Mouse (Mus musculus): ENCODE measurements around the gene Cd200r1. TPM values are rescaled to one million over a fixed set of nuclear protein-coding genes. Genes with fewer than 3 reads are reported as not detected.

Gene Cd200r1
- polyA plus RNA-seq, 1 experiment from 2014 or later, result 0.48 TPM

- Histone ChIP-seq H3K4me1 (replicated peaks; ENCODE audit: control insufficient read depth, insufficient read depth, low read length) (peaks cover 16% of the 10 kb centered on the region), H3K4me2 (ENCODE audit: low read length) (no peak overlapping the region), H3K27me3 (replicated peaks; ENCODE audit: control insufficient read depth, insufficient read depth, low read length) (no peaks in the 10 kb centered on the region), H3K27ac (ENCODE audit: low read length) (no peak overlapping the region), H3K4me3 (replicated peaks; ENCODE audit: low read length) (no peak overlapping the region), H3K9ac (replicated peaks; ENCODE audit: low read depth, low read length) (no peak overlapping the region), H3K9me3 (ENCODE audit: control insufficient read depth, low read length) (no peaks in the 10 kb centered on the region), H3K36me3 (ENCODE audit: control insufficient read depth, insufficient read depth) (no peaks in the 10 kb centered on the region)
- no peak for ATAC-seq
- 58% methylated on average over 3 of the region's 3 CpGs for whole genome bisulfite sequencing
Observed at GRCm38 (mm10) chr16:44748007-44748406, 17.5 kb upstream of the Cd200r1 start.

DNA sequence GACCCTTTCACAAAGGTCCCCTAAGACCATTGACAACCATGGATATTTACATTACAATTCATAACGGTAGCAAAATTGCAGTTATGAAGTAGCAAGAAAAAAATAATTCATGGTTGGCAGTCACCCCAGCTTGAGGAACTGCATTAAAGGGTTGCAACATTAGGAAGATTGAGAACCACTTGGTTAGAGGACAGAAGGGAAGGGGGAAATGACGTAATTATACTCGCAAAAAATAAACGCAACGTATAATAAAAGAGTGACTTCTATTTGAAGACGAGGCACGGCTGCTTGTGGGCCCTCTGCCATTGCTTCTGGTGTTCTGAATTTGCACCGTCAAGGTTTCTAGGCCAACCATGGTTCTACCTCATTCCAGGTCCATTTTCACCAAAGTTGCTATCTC, 7.8 kb upstream of the Cd200r1 start:
- no peak overlapping the region for H3K9ac ChIP-seq (replicated peaks; ENCODE audit: low read depth, low read length)
- no peaks in the 10 kb centered on the region for H3K27me3 ChIP-seq (replicated peaks; ENCODE audit: control insufficient read depth, insufficient read depth, low read length)
- no peak overlapping the region for H3K27ac ChIP-seq (ENCODE audit: low read length)
- WGBS, result 92% methylated on average over 8 of the region's 8 CpGs
- no peak for ATAC-seq
- no peaks in the 10 kb centered on the region for H3K36me3 ChIP-seq (ENCODE audit: control insufficient read depth, insufficient read depth)
- H3K4me3 ChIP-seq (replicated peaks; ENCODE audit: low read length), result no peak overlapping the region
- H3K4me2 ChIP-seq (ENCODE audit: low read length), result no peak overlapping the region
- no peaks in the 10 kb centered on the region for H3K9me3 ChIP-seq (ENCODE audit: control insufficient read depth, low read length)
- no peaks in the 10 kb centered on the region for H3K4me1 ChIP-seq (replicated peaks; ENCODE audit: control insufficient read depth, insufficient read depth, low read length)

GRCm38 (mm10) chr16:44761811-44762210, 3.7 kb upstream of the Cd200r1 start:
- WGBS, result 57% methylated on average over 1 of the region's 1 CpGs
- H3K27ac ChIP-seq (ENCODE audit: low read length), result no peak overlapping the region
- H3K9me3 ChIP-seq (ENCODE audit: control insufficient read depth, low read length), result no peaks in the 10 kb centered on the region
- H3K4me1 ChIP-seq (replicated peaks; ENCODE audit: control insufficient read depth, insufficient read depth, low read length), result no peaks in the 10 kb centered on the region
- H3K27me3 ChIP-seq (replicated peaks; ENCODE audit: control insufficient read depth, insufficient read depth, low read length), result no peaks in the 10 kb centered on the region
- ATAC-seq, result no peak
- H3K9ac ChIP-seq (replicated peaks; ENCODE audit: low read depth, low read length), result no peak overlapping the region
- no peaks in the 10 kb centered on the region for H3K36me3 ChIP-seq (ENCODE audit: control insufficient read depth, insufficient read depth)
- no peak overlapping the region for H3K4me2 ChIP-seq (ENCODE audit: low read length)
- H3K4me3 ChIP-seq (replicated peaks; ENCODE audit: low read length), result no peak overlapping the region

- Histone ChIP-seq H3K4me2 (ENCODE audit: low read length) (no peak overlapping the region), H3K4me1 (replicated peaks; ENCODE audit: control insufficient read depth, insufficient read depth, low read length) (no peaks in the 10 kb centered on the region), H3K9me3 (ENCODE audit: control insufficient read depth, low read length) (no peaks in the 10 kb centered on the region), H3K9ac (replicated peaks; ENCODE audit: low read depth, low read length) (no peak overlapping the region), H3K4me3 (replicated peaks; ENCODE audit: low read length) (no peak overlapping the region), H3K36me3 (ENCODE audit: control insufficient read depth, insufficient read depth) (no peaks in the 10 kb centered on the region), H3K27me3 (replicated peaks; ENCODE audit: control insufficient read depth, insufficient read depth, low read length) (no peaks in the 10 kb centered on the region), H3K27ac (ENCODE audit: low read length) (no peak overlapping the region)
- WGBS, result 85% methylated on average over 9 of the region's 9 CpGs
- ATAC-seq, result no peak
Observed at GRCm38 (mm10) chr16:44766320-44766892, 870 bp downstream of the Cd200r1 start.

DNA sequence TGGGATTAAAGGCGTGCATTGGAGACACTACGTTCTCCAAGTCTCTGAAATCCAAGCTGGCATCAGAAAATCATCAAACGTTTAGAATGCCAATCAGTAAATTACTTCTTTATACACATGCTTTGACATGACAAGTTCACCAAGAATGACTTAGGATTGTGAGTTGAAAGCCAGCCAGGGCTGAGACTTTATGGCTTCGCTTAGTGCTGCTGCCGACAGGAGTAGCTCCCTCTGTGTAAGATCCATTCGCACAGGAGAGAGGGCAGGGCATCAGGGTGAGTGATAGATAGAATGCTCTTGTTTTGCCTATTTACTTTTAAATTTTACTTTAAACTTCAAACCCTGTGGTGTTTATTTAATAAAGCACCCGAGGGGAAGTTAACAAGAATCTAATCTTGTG, 2.0 kb downstream of the Cd200r1 start:
- H3K4me2 ChIP-seq (ENCODE audit: low read length), result no peak overlapping the region
- no peak overlapping the region for H3K27ac ChIP-seq (ENCODE audit: low read length)
- no peaks in the 10 kb centered on the region for H3K9me3 ChIP-seq (ENCODE audit: control insufficient read depth, low read length)
- H3K4me1 ChIP-seq (replicated peaks; ENCODE audit: control insufficient read depth, insufficient read depth, low read length), result no peaks in the 10 kb centered on the region
- H3K4me3 ChIP-seq (replicated peaks; ENCODE audit: low read length), result no peak overlapping the region
- no peaks in the 10 kb centered on the region for H3K36me3 ChIP-seq (ENCODE audit: control insufficient read depth, insufficient read depth)
- no peaks in the 10 kb centered on the region for H3K27me3 ChIP-seq (replicated peaks; ENCODE audit: control insufficient read depth, insufficient read depth, low read length)
- H3K9ac ChIP-seq (replicated peaks; ENCODE audit: low read depth, low read length), result no peak overlapping the region
- ATAC-seq, result no peak
- WGBS, result 84% methylated on average over 7 of the region's 7 CpGs

DNA sequence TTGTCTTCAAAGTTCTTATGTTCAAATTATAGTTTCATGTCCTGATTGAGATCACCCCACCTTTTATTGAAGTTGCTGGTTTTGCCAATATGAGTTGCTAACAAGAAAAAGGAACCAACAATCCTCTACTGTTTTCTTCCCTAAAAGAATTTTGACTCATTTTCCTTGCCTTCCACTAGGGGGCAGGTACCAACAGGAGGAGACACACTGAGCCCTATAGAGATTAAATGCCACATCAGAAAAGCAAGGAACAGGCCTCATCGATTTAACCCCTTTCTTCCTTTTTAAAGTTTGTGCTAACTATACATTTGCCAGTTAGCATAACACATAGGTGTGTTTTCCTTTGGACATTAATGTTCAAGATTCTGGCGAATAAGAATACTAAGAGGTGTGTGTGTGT, 2.4 kb downstream of the Cd200r1 start:
- Histone ChIP-seq H3K36me3 (ENCODE audit: control insufficient read depth, insufficient read depth) (no peaks in the 10 kb centered on the region), H3K27ac (ENCODE audit: low read length) (no peak overlapping the region), H3K4me2 (ENCODE audit: low read length) (no peak overlapping the region), H3K4me3 (replicated peaks; ENCODE audit: low read length) (no peak overlapping the region), H3K4me1 (replicated peaks; ENCODE audit: control insufficient read depth, insufficient read depth, low read length) (no peaks in the 10 kb centered on the region), H3K27me3 (replicated peaks; ENCODE audit: control insufficient read depth, insufficient read depth, low read length) (no peaks in the 10 kb centered on the region), H3K9ac (replicated peaks; ENCODE audit: low read depth, low read length) (no peak overlapping the region), H3K9me3 (ENCODE audit: control insufficient read depth, low read length) (no peaks in the 10 kb centered on the region)
- ATAC-seq, result peak; percentile 55; the same call in 1 of the 2 replicates
- WGBS, result 47% methylated on average over 2 of the region's 2 CpGs

GRCm38 (mm10) chr16:44772577-44772976, 7.0 kb downstream of the Cd200r1 start:
- Histone ChIP-seq H3K9me3 (ENCODE audit: control insufficient read depth, low read length) (no peaks in the 10 kb centered on the region), H3K36me3 (ENCODE audit: control insufficient read depth, insufficient read depth) (no peaks in the 10 kb centered on the region), H3K9ac (replicated peaks; ENCODE audit: low read depth, low read length) (no peak overlapping the region), H3K4me2 (ENCODE audit: low read length) (no peak overlapping the region), H3K27me3 (replicated peaks; ENCODE audit: control insufficient read depth, insufficient read depth, low read length) (no peaks in the 10 kb centered on the region), H3K4me3 (replicated peaks; ENCODE audit: low read length) (no peak overlapping the region), H3K4me1 (replicated peaks; ENCODE audit: control insufficient read depth, insufficient read depth, low read length) (no peaks in the 10 kb centered on the region), H3K27ac (ENCODE audit: low read length) (no peak overlapping the region)
- WGBS, result 83% methylated on average over 6 of the region's 6 CpGs
- no peak for ATAC-seq

DNA sequence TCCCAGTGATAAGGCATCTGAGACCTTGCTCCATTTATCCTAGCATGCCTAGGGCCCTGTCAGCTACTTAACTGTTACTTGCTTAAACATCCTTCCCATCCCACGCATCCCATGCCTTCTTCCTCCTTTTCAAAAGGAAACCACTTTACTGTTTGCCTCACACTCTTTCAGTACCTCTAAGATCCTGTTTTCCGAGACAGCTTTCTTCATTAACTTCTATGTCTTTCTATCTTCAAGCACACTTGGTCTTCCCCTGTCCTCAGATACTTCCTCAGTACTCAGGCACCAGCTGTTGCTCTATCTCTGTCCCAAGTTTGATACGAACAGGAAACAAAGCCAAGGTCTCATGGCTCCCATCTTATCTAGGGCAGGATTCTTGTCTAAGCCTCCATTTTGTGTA, 8.1 kb downstream of the Cd200r1 start:
- H3K9me3 ChIP-seq (ENCODE audit: control insufficient read depth, low read length), result no peaks in the 10 kb centered on the region
- H3K4me3 ChIP-seq (replicated peaks; ENCODE audit: low read length), result no peak overlapping the region
- 92% methylated on average over 3 of the region's 3 CpGs for WGBS
- ATAC-seq, result no peak
- H3K27me3 ChIP-seq (replicated peaks; ENCODE audit: control insufficient read depth, insufficient read depth, low read length), result no peaks in the 10 kb centered on the region
- no peak overlapping the region for H3K9ac ChIP-seq (replicated peaks; ENCODE audit: low read depth, low read length)
- H3K4me2 ChIP-seq (ENCODE audit: low read length), result no peak overlapping the region
- H3K4me1 ChIP-seq (replicated peaks; ENCODE audit: control insufficient read depth, insufficient read depth, low read length), result no peaks in the 10 kb centered on the region
- no peak overlapping the region for H3K27ac ChIP-seq (ENCODE audit: low read length)
- H3K36me3 ChIP-seq (ENCODE audit: control insufficient read depth, insufficient read depth), result no peaks in the 10 kb centered on the region

GRCm38 (mm10) chr16:44774201-44774600, 8.7 kb downstream of the Cd200r1 start:
- no peaks in the 10 kb centered on the region for H3K36me3 ChIP-seq (ENCODE audit: control insufficient read depth, insufficient read depth)

DNA sequence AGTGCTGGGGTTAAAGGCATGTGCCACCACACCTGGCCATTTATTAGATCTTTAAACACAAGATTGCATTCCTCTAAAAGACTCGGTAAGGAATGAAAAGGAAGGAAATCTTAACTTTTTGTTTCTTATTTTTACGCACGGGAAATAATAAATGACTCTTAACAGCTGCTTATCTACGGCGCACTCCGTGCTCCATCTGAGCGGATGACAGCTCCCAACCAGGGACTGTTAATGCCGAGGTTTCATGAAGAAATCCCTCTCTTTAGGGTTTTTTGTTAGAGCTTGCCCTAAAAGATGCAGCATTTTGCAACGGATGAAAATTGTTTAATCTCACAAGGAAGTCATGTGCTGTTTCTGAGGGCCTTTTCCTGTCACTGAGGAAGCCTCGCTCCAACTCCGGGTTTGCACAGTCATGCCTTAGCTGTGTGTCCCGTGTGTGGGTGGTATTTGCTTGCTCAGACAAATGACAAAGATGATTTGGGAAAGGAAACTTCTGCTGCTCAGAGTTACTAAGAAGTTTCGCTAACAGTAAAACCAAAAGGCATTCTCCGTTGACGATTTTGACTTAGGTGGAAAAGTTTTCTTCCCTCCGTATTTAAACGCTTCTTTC, 13.1 kb downstream of the Cd200r1 start:
- Histone ChIP-seq H3K9ac (replicated peaks; ENCODE audit: low read depth, low read length) (no peak overlapping the region), H3K36me3 (ENCODE audit: control insufficient read depth, insufficient read depth) (no peaks in the 10 kb centered on the region), H3K27me3 (replicated peaks; ENCODE audit: control insufficient read depth, insufficient read depth, low read length) (no peaks in the 10 kb centered on the region), H3K4me1 (replicated peaks; ENCODE audit: control insufficient read depth, insufficient read depth, low read length) (no peaks in the 10 kb centered on the region), H3K27ac (ENCODE audit: low read length) (no peak overlapping the region), H3K9me3 (ENCODE audit: control insufficient read depth, low read length) (no peaks in the 10 kb centered on the region), H3K4me3 (replicated peaks; ENCODE audit: low read length) (no peak overlapping the region), H3K4me2 (ENCODE audit: low read length) (no peak overlapping the region)
- WGBS, result 84% methylated on average over 17 of the region's 17 CpGs
- ATAC-seq, result no peak

More at GRCm38 (mm10) chr16:44774201-44774600, 8.7 kb downstream of the Cd200r1 start:
- Histone ChIP-seq H3K27ac (ENCODE audit: low read length) (no peak overlapping the region), H3K27me3 (replicated peaks; ENCODE audit: control insufficient read depth, insufficient read depth, low read length) (no peaks in the 10 kb centered on the region), H3K4me2 (ENCODE audit: low read length) (no peak overlapping the region), H3K4me1 (replicated peaks; ENCODE audit: control insufficient read depth, insufficient read depth, low read length) (no peaks in the 10 kb centered on the region), H3K4me3 (replicated peaks; ENCODE audit: low read length) (no peak overlapping the region), H3K9me3 (ENCODE audit: control insufficient read depth, low read length) (no peaks in the 10 kb centered on the region), H3K9ac (replicated peaks; ENCODE audit: low read depth, low read length) (no peak overlapping the region)
- 91% methylated on average over 6 of the region's 6 CpGs for WGBS
- no peak for ATAC-seq
